Mouse (Mus musculus): ENCODE measurements at regions not wholly inside any gene's neighbourhood (a gene's known extent, or its start where the extent isn't known, plus 50 kb on each side); places are given as distances from the start of the nearest gene placed in this dataset.

DNA sequence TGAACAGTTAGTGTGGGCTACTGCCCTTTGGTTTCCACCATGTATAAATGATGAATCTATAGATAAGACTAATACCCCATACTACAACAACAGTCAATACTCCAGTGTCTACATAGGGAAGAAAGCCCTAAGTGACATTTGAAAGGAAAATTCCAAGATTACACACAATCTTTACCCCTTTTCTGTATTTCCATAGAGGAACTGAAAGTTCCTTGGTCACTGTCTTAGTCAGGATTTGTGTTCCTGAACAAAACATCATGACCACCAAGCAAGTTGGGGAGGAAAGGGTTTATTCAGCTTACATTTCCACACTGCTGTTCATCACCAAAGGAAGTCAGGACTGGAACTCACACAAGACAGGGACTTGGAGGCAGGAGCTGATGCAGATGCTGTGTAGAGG lies 332.7 kb upstream of the Adamts16 start:
- Histone ChIP-seq H3K36me3 (ENCODE audit: control insufficient read depth, insufficient read depth, low read length) (no peaks in the 10 kb centered on the region), H3K27me3 (ENCODE audit: control insufficient read depth, insufficient read depth, low read length) (no peaks in the 10 kb centered on the region), H3K79me2 (replicated peaks; ENCODE audit: control insufficient read depth, insufficient read depth, low read length) (no peaks in the 10 kb centered on the region), H3K27ac (no peak overlapping the region), H3K9ac (ENCODE audit: low read depth, low read length) (no peak overlapping the region), H3K4me1 (ENCODE audit: control insufficient read depth, insufficient read depth, low read length) (no peaks in the 10 kb centered on the region), H3K4me3 (no peak overlapping the region)
- DNase-seq = no peak
- intact Hi-C loops (cut with DNase I) = no loop called here
- TF ChIP-seq POLR2A (IDR thresholded peaks at IDR 0.05; ENCODE audit: insufficient read depth, low read depth, low read length) = no peak
- TF ChIP-seq EP300 (IDR thresholded peaks at IDR 0.05; ENCODE audit: insufficient read depth, low read depth, low read length) = no peak
- TF ChIP-seq CTCF (IDR thresholded peaks at IDR 0.05) = no peak

DNA sequence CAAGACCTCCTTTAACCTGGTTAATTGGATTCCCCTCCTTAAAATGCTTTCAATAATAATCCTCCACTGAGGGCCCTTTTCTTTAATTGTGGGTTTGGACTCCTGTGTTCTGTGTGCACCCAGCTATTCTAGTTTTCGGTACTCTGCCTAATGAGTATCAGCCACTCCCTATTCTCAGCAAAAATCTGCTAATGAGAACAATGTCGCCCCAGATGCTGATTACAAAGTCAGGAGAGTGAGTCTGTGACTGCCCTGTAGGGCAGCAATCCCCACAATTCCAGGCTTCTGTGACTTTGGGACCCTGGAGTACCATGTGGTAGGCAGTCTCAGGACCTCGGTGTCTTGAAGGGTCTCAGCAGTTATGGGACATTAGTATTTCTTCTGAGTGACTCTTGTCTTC lies 324.6 kb upstream of the Adamts16 start:
- Histone ChIP-seq H3K4me3 (no peak overlapping the region), H3K9ac (ENCODE audit: low read depth, low read length) (no peak overlapping the region), H3K27ac (no peak overlapping the region), H3K27me3 (ENCODE audit: control insufficient read depth, insufficient read depth, low read length) (no peaks in the 10 kb centered on the region), H3K36me3 (ENCODE audit: control insufficient read depth, insufficient read depth, low read length) (no peaks in the 10 kb centered on the region), H3K79me2 (replicated peaks; ENCODE audit: control insufficient read depth, insufficient read depth, low read length) (no peaks in the 10 kb centered on the region), H3K4me1 (ENCODE audit: control insufficient read depth, insufficient read depth, low read length) (no peaks in the 10 kb centered on the region)
- intact Hi-C loops (cut with DNase I) = no loop called here
- WGBS = 75% methylated on average over 3 of the region's 3 CpGs
- TF ChIP-seq CTCF (IDR thresholded peaks at IDR 0.05) (no peak), POLR2A (IDR thresholded peaks at IDR 0.05; ENCODE audit: insufficient read depth, low read depth, low read length) (no peak), EP300 (IDR thresholded peaks at IDR 0.05; ENCODE audit: insufficient read depth, low read depth, low read length) (no peak)
- no peak for DNase-seq

DNA sequence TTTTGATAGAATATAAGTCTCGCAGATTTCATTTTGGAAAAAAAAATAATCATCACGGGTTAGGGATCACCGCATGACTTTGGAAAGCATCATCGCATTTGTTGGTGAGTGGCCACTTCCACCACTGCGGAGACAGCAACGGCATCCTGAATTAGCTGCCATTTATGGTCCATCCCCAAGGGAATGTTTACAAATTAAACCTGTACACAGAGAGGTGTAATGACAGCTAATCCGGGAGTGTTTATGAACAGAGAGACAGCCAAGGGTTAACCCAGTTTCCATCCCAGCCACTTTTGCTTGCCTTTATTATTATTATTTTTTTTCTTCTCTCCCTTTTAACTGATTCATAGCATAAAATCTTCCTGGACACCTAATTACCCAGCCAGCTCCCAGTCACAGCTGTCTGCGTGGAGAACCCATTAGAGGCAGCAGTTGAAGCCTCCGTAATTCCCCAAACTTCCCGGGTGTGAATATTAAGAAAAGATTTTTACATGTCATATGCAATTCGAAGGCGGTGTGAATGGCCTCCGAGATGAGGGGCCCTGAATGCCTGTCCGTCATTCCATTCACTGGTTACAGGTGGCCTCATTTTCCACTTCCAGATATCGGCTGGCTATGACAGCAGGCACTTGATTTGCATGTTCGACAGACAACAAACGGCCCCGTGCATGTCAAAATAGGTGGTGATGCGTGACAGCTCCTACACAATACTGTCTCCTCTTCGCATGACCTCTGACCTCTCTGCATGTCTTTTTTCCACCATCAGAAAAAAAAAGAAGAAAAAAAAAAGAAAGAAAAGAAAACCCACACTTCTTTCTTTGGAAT lies 323.7 kb upstream of the Adamts16 start:
- WGBS = 71% methylated on average over 20 of the region's 20 CpGs
- no peak overlapping the region for H3K4me3 ChIP-seq
- no peaks in the 10 kb centered on the region for H3K27me3 ChIP-seq (ENCODE audit: control insufficient read depth, insufficient read depth, low read length)
- H3K4me1 ChIP-seq (ENCODE audit: control insufficient read depth, insufficient read depth, low read length) = no peaks in the 10 kb centered on the region
- H3K27ac ChIP-seq = no peak overlapping the region
- H3K36me3 ChIP-seq (ENCODE audit: control insufficient read depth, insufficient read depth, low read length) = no peaks in the 10 kb centered on the region
- H3K79me2 ChIP-seq (replicated peaks; ENCODE audit: control insufficient read depth, insufficient read depth, low read length) = no peaks in the 10 kb centered on the region
- no peak for DNase-seq
- TF ChIP-seq EP300 (IDR thresholded peaks at IDR 0.05; ENCODE audit: insufficient read depth, low read depth, low read length) = no peak
- no peak overlapping the region for H3K9ac ChIP-seq (ENCODE audit: low read depth, low read length)
- intact Hi-C loops (cut with DNase I) = no loop called here

DNA sequence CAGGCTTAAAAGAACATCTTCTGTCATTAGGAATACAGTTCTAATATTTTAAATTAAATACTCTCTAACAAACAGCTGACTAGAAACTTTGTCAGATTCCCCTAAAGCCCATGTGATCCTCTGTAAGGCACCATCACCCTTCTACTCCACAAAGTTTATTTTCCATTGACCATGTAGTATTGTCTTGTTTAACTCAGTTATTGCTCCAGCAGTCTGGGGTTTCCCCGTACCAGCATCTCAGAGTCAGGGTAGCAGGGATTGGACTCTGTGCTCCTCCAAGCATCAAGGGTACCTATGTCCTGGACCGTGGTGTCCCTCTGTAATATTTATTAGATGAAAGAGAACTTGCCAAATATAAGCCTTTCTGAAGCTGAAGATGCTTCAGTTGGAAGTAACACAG lies 322.4 kb upstream of the Adamts16 start:
- TF ChIP-seq EP300 (IDR thresholded peaks at IDR 0.05; ENCODE audit: insufficient read depth, low read depth, low read length) (no peak), CTCF (IDR thresholded peaks at IDR 0.05) (no peak), POLR2A (IDR thresholded peaks at IDR 0.05; ENCODE audit: insufficient read depth, low read depth, low read length) (no peak)
- Histone ChIP-seq H3K79me2 (replicated peaks; ENCODE audit: control insufficient read depth, insufficient read depth, low read length) (no peaks in the 10 kb centered on the region), H3K4me3 (no peak overlapping the region), H3K36me3 (ENCODE audit: control insufficient read depth, insufficient read depth, low read length) (no peaks in the 10 kb centered on the region), H3K4me1 (ENCODE audit: control insufficient read depth, insufficient read depth, low read length) (no peaks in the 10 kb centered on the region), H3K9ac (ENCODE audit: low read depth, low read length) (no peak overlapping the region), H3K27ac (no peak overlapping the region), H3K27me3 (ENCODE audit: control insufficient read depth, insufficient read depth, low read length) (no peaks in the 10 kb centered on the region)
- intact Hi-C loops (cut with DNase I) = no loop called here
- 91% methylated on average over 2 of the region's 2 CpGs for WGBS
- DNase-seq = no peak

DNA sequence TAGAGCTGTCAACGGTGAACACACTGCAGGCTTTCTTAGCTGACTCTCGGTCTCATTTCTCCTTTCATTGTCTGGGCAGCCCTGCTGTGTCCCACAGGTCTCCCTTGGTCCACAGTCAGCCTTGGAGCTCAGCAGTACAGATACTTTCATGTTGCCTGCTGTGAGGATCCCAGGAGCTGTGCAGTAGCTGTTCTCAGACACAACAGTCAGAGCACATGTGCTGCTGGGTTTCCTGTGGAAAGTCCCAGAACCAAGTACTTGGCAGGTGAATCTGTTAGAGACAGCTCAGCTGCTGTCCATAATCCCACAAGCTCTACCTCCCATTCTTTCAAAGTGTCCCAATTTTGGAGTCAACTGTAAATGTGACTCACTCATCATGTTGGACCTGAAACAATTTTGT lies 321.3 kb upstream of the Adamts16 start:
- H3K9ac ChIP-seq (ENCODE audit: low read depth, low read length) = no peak overlapping the region
- WGBS = 54% methylated on average over 2 of the region's 2 CpGs
- no peaks in the 10 kb centered on the region for H3K27me3 ChIP-seq (ENCODE audit: control insufficient read depth, insufficient read depth, low read length)
- H3K79me2 ChIP-seq (replicated peaks; ENCODE audit: control insufficient read depth, insufficient read depth, low read length) = no peaks in the 10 kb centered on the region
- TF ChIP-seq POLR2A (IDR thresholded peaks at IDR 0.05; ENCODE audit: insufficient read depth, low read depth, low read length) (no peak), CTCF (IDR thresholded peaks at IDR 0.05) (no peak), EP300 (IDR thresholded peaks at IDR 0.05; ENCODE audit: insufficient read depth, low read depth, low read length) (no peak)
- DNase-seq = no peak
- intact Hi-C loops (cut with DNase I) = no loop called here
- H3K36me3 ChIP-seq (ENCODE audit: control insufficient read depth, insufficient read depth, low read length) = no peaks in the 10 kb centered on the region
- no peak overlapping the region for H3K4me3 ChIP-seq
- no peaks in the 10 kb centered on the region for H3K4me1 ChIP-seq (ENCODE audit: control insufficient read depth, insufficient read depth, low read length)
- H3K27ac ChIP-seq = no peak overlapping the region

DNA sequence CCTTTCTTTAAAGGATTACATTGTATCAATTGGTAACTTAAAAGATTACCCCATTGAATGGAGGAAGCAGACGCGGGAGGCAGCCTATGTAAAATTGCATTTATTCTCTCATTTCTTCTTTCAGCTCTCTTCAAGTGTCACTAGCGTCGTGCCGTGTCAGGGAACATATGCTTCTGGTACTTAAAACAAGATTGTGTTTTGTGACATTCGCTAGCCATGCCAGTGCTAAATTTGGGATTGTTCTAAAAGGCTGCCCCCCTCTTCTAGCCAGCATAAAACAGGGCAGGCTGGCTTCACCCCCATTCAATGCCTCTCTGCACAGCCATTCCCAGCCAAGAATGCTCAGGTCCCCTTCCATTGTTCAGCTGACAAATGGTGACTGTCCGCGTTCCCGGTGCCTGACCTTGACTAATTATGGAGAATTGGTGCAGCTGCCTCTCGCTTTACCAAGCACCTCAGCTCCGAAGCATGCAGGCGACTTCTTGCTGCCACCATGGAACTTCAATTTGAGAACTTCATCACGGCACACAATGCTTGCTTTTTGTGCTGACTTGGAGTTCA lies 316.8 kb upstream of the Adamts16 start:
- Histone ChIP-seq H3K4me3 (no peak overlapping the region), H3K4me1 (ENCODE audit: control insufficient read depth, insufficient read depth, low read length) (no peaks in the 10 kb centered on the region), H3K9ac (ENCODE audit: low read depth, low read length) (no peak overlapping the region), H3K27me3 (ENCODE audit: control insufficient read depth, insufficient read depth, low read length) (no peaks in the 10 kb centered on the region), H3K79me2 (replicated peaks; ENCODE audit: control insufficient read depth, insufficient read depth, low read length) (no peaks in the 10 kb centered on the region), H3K36me3 (ENCODE audit: control insufficient read depth, insufficient read depth, low read length) (no peaks in the 10 kb centered on the region), H3K27ac (no peak overlapping the region)
- TF ChIP-seq CTCF (IDR thresholded peaks at IDR 0.05) = no peak
- no peak for TF ChIP-seq POLR2A (IDR thresholded peaks at IDR 0.05; ENCODE audit: insufficient read depth, low read depth, low read length)
- TF ChIP-seq EP300 (IDR thresholded peaks at IDR 0.05; ENCODE audit: insufficient read depth, low read depth, low read length) = no peak
- no peak for DNase-seq
- intact Hi-C loops (cut with DNase I) = no loop called here
- WGBS = 62% methylated on average over 13 of the region's 13 CpGs

Measured in heart, adult 2 months (tissue).